Mouse (Mus musculus): ENCODE results near the gene Ube2c.

DNA sequence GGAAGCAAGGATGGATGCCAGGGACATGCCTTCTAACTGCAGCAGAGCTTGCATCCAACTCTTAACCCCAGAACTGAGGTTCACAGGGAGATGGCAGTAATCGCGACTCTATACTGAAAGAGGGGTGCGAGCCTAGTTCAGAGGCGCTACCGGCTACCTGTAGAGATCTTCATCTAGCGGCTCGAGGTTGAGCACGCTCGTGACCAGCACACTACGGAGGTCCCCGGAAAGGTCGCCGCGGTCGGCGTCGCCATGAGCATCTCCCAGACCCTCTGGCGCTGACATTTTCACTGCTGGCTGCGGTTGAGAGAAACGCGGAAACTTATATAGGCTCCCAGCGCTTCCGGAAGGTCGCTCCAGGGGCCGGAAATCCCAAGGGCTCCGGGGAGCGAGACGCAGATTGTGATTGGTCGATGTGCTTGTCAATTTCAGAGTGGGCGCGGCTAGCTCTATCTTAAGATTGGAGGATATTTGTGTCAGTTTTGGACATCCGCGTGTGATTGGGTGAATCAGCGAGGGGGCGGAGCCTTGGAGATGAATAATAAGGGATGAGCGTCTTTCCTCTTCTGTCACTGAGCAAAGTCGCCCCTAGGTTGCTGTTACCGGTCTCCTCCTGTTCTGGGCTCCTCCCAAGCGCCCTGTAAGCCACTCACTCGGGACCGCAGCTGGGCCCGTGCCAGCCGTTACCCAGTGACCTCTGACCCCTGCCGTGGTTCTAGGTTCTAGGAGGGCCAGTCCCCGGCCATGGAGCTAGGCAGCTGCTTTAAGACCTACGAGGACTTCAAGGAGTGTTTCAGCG, 35.0 kb downstream of the Ube2c start, which contains the start of the genes Acot8 and Zswim3:
- peak; percentile 97 for TF ChIP-seq POLR2A (IDR thresholded peaks at IDR 0.05; ENCODE audit: insufficient read depth, low read depth, low read length)
- TF ChIP-seq CTCF (IDR thresholded peaks at IDR 0.05): no peak
- TF ChIP-seq EP300 (IDR thresholded peaks at IDR 0.05; ENCODE audit: insufficient read depth, low read depth, low read length): 0 out of 2 replicates have a peak, but pooled peaks have one; percentile 24

All from heart, adult 2 months (tissue).